Mouse (Mus musculus) spleen, postnatal 36 days (tissue): ENCODE results near the gene Olfr483.

Experiments
- DNase-seq, 2 experiments: peaks; one replicate each; pipeline ENCODE4 v3.0.0; 2022; ENCODE audit warnings: low spot score in 2 of 2, mixed read lengths in 1 of 2

Gene Olfr483

DNA sequence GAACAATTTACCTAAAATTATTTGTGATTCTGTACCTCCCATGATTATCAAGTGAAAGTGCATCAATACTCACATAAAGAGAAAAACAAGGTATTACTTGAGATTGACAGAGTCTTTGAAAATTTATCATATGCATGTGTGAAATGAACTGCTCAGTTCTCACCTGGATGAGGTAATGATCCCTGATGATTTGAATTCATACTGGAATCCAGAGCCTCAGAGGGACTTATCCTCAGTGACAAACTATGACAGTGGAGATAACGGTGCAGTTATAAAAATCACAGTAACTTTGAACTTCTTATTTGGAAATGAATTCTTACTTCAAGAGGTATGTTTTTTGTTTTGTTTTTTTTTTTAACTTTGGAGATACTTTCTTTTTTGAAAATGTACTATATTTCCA, at the start of gene Olfr483:
Gene Olfr483 (plus strand): TSS at position 301 of the 400 bp plus-strand sequence.
- DNase-seq: no peak

DNA sequence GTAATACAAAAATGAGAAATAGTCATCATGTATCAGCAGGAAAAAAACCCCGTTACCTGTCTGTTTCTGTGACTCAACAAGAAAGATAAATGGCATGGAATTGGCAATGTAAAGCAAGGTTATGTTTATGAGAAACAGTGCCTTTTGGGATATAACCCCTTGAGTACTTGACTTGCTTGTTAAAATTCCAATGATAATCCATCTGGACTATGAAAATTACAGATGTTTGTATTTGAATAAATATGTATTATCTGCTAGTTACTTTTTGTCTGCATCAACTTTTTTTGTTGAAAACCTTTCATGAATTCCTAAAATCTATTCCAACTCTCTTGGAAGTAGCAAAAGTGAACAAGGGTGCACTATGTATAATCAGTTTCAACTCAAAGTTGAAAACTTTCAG, 33.4 kb upstream of the Olfr483 start, which contains the start of gene Olfr480:
Gene Olfr480 (minus strand): TSS at position 101 of the 400 bp plus-strand sequence.
- DNase-seq: no peak

DNA sequence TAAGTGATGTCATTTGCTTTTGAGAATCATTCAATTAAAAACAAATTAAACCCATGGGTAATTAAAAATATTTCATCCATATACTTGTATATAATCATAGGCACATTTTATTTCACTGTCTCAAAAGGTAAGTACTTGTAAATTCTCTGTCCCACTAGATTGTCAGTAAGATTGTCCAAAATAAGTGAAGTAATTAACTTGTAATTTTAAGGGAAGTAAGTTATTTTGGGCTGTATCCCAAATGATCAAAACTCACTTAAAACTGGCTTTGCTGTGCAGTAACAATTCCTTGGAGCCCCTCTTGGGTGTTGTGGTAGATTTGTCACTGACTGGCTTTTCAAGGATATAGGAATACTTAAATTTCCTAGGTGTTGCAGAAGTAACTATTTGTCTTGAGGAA, 21.1 kb upstream of the Olfr483 start, which contains the start of gene Olfr481:
Gene Olfr481 (plus strand): TSS at position 301 of the 400 bp plus-strand sequence.
- no peak for DNase-seq

DNA sequence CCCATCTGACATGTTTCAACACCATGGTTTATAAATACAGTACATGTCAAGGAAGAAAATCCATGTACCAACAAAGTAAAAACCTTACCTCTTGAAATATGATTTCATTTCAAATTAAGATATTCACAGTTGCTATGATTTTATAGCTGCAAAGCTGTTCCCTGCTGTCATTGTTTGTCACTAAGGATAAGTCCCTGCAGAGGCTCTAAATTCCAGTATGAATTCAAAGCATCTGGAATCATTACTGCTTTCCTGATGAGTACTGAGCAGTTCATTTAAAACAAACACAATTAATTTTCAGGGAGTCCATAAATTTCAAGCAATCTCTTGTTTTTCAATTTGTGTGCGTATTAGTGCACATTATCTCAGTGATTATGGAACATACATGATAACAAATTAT, 3.2 kb upstream of the Olfr483 start, which contains the start of gene Olfr482:
Gene Olfr482 (minus strand): TSS at position 101 of the 400 bp plus-strand sequence.
- no peak for DNase-seq

DNA sequence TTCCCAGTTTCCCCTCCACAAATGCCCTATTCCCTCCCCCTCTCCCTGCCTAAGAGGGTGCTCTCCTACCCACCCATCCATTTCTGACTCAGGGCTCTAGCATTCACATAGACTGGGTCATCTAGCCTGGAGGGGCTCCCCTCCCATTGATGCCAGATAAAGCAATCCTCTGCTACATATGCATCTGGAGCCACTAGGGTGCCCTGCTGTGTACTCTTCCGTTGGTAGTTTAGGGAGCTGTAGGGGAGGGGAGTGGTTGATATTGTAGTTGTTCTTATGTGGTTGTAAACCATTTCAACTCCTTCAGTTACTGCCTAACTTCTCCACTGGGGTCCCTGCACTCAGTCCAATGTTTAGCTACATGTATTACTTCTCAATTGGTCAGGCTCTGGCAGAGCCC, 20.0 kb downstream of the Olfr483 start:
- DNase-seq: no peak

DNA sequence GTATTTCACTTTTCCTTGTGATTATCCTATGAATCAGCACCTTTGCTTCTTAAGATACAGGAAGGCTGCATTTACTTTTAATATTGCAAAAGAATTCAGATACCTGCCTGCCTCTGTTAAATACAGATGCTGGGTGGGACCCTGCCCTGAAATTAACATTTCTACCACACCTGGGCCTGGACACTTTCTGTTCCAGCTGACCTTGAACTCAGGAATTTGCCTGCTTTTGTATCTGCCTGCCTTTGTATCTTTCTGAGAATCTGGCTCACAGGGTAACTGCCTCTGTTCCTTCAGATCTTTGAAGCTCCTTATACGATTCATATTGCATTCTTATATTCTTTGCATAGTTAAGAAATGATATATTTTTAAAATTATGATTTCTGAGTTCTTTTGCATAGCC, 20.8 kb downstream of the Olfr483 start:
- no peak for DNase-seq

DNA sequence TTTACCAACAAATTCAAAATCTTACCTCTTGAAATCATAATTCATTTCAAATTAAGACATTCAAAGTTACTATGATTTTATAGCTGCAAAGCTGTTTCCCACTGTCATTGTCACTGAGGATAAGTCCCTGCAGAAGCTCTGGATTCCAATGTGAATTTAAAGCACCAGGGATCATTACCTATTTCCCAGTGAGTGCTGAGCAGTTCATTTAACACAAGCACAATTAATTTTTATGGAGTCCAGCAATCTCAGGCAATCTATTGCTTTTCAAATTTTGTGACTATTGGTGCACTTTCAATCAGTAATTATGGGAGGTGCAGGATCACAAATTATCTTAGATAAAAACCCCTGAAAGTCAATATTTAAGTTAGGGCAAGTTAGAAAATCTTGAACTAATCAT, 26.7 kb downstream of the Olfr483 start, which contains the start of gene Olfr484:
Gene Olfr484 (minus strand): TSS at position 101 of the 400 bp plus-strand sequence.
- no peak for DNase-seq
